Mouse (Mus musculus) limb, embryonic 11.5 days (tissue): ENCODE measurements around the gene Zbtb16. TPM values are rescaled to one million over a fixed set of nuclear protein-coding genes. Genes with fewer than 3 reads are reported as not detected.

Source experiments
- ATAC-seq: fragments of 200-750 bp; cut with Nextera tagmentation; 2 replicates; pipeline ENCODE4 v1.8.0; 2017; ENCODE audit warnings: low read depth; ENCODE audit not compliant: insufficient number of reproducible peaks, low FRiP score, low TSS enrichment
- DNase-seq: peaks from one replicate; pipeline ENCODE4 v3.0.0-alpha.2; 2015; ENCODE audit warnings: low spot score
- H3K27ac ChIP-seq: fragments of 300-500 bp; sonication (generic); replicated peaks from 2 replicates; pipeline ENCODE4 v1.5.1; 2014; ENCODE audit warnings: low read depth, mild to moderate bottlenecking, low read length
- H3K27me3 ChIP-seq: fragments of 300-500 bp; sonication (generic); 2 replicates; pipeline ENCODE4 v1.6.1; 2014; ENCODE audit warnings: mild to moderate bottlenecking, low read length, mixed read lengths; ENCODE audit not compliant: control insufficient read depth, insufficient read depth
- H3K36me3 ChIP-seq: fragments of 300-500 bp; sonication (generic); 2 replicates; pipeline ENCODE4 v1.6.1; 2014; ENCODE audit warnings: mild to moderate bottlenecking, low read length, moderate library complexity, mixed read lengths; ENCODE audit not compliant: control insufficient read depth, insufficient read depth
- H3K4me1 ChIP-seq: fragments of 300-500 bp; sonication (generic); 2 replicates; pipeline ENCODE4 v1.6.1; 2014; ENCODE audit warnings: low read length, mixed read lengths; ENCODE audit not compliant: control insufficient read depth, insufficient read depth
- H3K4me2 ChIP-seq: fragments of 300-500 bp; sonication (generic); 2 replicates; pipeline ENCODE4 v1.6.1; 2014; ENCODE audit warnings: low read depth, mild to moderate bottlenecking, moderate library complexity; ENCODE audit not compliant: severe bottlenecking
- H3K4me3 ChIP-seq: fragments of 300-500 bp; sonication (generic); 2 replicates; pipeline ENCODE4 v1.5.1; 2014; ENCODE audit warnings: low read depth, low read length
- H3K9ac ChIP-seq: fragments of 300-500 bp; sonication (generic); 2 replicates; pipeline ENCODE4 v1.6.1; 2014; ENCODE audit warnings: mild to moderate bottlenecking, low read length
- H3K9me3 ChIP-seq: fragments of 300-500 bp; sonication (generic); 2 replicates; pipeline ENCODE4 v1.6.1; 2016; ENCODE audit warnings: low read length; ENCODE audit not compliant: control insufficient read depth
- WGBS: fragments of 180-500 bp; shearing (Covaris S2); extraction: QIAGEN DNeasy Blood & Tissue Kit; methylation state at CpG from one replicate; pipeline ENCODE4 v1.1.7; 2014; 5-methylcytosine and 5-hydroxymethylcytosine counted together
- polyA plus RNA-seq: library from polyadenylated mRNA; unstranded; fragments of >200 nt; fragmentation: Nextera tagmentation; extraction: Ambion mirVana; gene quantifications from 2 replicates; pipeline ENCODE4 v1.2.1, GENCODE M21; 2014

Zbtb16 gene
- polyA plus RNA-seq, 1 experiment from 2014 or later = 5.9 TPM

DNA sequence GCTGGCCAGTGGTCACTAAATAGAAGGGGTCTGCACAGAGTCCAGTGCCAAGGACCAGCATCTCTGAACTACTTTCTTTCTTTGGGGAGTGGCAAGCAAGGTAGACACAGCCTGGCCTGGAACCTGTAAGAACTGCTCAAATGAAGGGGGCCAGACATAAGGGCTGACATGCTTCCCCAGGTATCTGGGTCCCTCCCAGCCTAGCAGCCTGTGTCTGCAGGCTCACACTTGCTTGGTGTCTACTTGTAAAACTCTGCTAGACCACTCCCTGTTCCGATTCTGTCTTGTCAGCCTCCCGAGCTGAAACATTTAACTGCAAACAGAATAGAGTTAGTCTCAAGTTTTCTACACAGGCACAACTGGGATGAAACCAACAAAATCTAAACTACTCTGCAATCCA lies 41.6 kb downstream of the Zbtb16 start:
- no peaks in the 10 kb centered on the region for H3K9me3 ChIP-seq
- H3K36me3 ChIP-seq = no peaks in the 10 kb centered on the region
- no peak overlapping the region for H3K27ac ChIP-seq
- H3K27me3 ChIP-seq = no peaks in the 10 kb centered on the region; the same call in none of the 2 replicates
- no peak overlapping the region for H3K4me3 ChIP-seq
- 43% methylated on average over 2 of the region's 2 CpGs for WGBS
- DNase-seq (no peak), ATAC-seq (no peak)
- no peak overlapping the region for H3K4me2 ChIP-seq
- no peak overlapping the region for H3K9ac ChIP-seq
- peaks cover 25% of the 10 kb centered on the region for H3K4me1 ChIP-seq

GRCm38 (mm10) chr9:48793638-48794188 lies 42.3 kb downstream of the Zbtb16 start:
- Histone ChIP-seq H3K9ac (no peak overlapping the region), H3K27ac (no peak overlapping the region), H3K4me1 (peaks cover 25% of the 10 kb centered on the region), H3K9me3 (no peaks in the 10 kb centered on the region), H3K27me3 (no peaks in the 10 kb centered on the region; the same call in none of the 2 replicates), H3K36me3 (no peaks in the 10 kb centered on the region), H3K4me3 (no peak overlapping the region), H3K4me2 (no peak overlapping the region)
- ATAC-seq (no peak), DNase-seq (no peak)
- WGBS = 55% methylated on average over 4 of the region's 4 CpGs

GRCm38 (mm10) chr9:48790575-48790974 lies 45.4 kb downstream of the Zbtb16 start:
- H3K4me3 ChIP-seq = no peak overlapping the region
- 69% methylated on average over 10 of the region's 10 CpGs for WGBS
- H3K9me3 ChIP-seq = no peaks in the 10 kb centered on the region
- DNase-seq (no peak), ATAC-seq (no peak)
- H3K27ac ChIP-seq = no peak overlapping the region
- H3K4me2 ChIP-seq = no peak overlapping the region
- no peaks in the 10 kb centered on the region for H3K36me3 ChIP-seq
- H3K27me3 ChIP-seq = no peaks in the 10 kb centered on the region; the same call in 1 of the 2 replicates
- no peak overlapping the region for H3K9ac ChIP-seq
- peaks cover 20% of the 10 kb centered on the region for H3K4me1 ChIP-seq

DNA sequence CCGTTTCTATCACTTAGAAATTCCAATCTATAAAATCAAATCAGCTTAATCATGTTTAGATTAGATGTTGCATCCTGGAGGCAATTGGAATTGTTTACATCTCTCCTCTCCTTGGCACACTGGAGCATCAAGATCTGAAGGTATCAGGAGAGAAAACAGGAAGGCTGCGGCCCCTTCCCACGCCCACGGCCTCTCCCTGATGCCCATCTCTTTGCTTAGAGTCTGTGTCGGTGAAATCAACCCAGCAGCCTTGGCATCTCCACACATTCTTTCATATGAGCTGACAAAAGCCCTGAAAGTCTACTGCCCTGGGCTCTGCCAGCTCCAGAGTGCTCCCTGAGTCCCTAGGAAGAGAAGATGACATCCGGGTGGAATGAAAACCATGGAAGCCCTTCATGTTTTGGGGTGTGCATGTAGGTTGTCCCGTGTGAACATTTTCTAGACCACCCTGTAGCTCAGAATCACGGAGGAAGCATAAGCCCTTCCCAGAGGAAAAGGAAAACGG lies 48.1 kb downstream of the Zbtb16 start:
- Histone ChIP-seq H3K4me2 (no peak overlapping the region), H3K4me3 (no peak overlapping the region), H3K27me3 (no peaks in the 10 kb centered on the region), H3K9me3 (no peaks in the 10 kb centered on the region), H3K4me1 (peaks cover 8% of the 10 kb centered on the region), H3K9ac (no peak overlapping the region), H3K36me3 (no peaks in the 10 kb centered on the region), H3K27ac (no peak overlapping the region)
- ATAC-seq (no peak), DNase-seq (no peak)
- 71% methylated on average over 9 of the region's 9 CpGs for WGBS

- Histone ChIP-seq H3K27ac (no peak overlapping the region), H3K9me3 (no peaks in the 10 kb centered on the region), H3K4me3 (no peak overlapping the region), H3K4me2 (no peak overlapping the region), H3K4me1 (peaks cover 8% of the 10 kb centered on the region), H3K36me3 (no peaks in the 10 kb centered on the region), H3K9ac (no peak overlapping the region), H3K27me3 (no peaks in the 10 kb centered on the region)
- no peak for DNase-seq
- WGBS = 29% methylated on average over 1 of the region's 1 CpGs
- ATAC-seq = no peak
Measured at GRCm38 (mm10) chr9:48787321-48787720, 48.7 kb downstream of the Zbtb16 start.

DNA sequence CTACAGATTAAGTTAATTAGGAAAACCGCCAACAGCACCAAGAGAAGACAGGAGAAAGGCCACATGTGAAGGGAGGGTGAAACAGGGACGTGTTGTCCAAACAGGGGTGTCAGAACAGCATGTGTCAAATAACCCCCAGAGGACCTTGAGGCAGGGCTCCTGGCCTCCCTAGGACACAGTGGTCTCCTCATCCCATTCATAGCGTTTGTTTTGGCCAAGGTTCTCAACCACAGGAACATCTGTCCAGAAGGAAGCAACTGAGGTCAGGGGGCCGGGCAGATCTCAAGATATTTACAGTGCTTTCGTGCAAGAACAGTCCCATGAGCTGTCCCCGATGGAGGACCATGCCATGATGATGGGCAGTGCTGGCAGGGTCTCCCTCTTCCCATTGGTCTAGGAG lies 49.2 kb downstream of the Zbtb16 start:
- Histone ChIP-seq H3K4me2 (no peak overlapping the region), H3K36me3 (no peaks in the 10 kb centered on the region), H3K4me3 (no peak overlapping the region), H3K9ac (no peak overlapping the region), H3K27me3 (no peaks in the 10 kb centered on the region), H3K4me1 (peaks cover 8% of the 10 kb centered on the region), H3K9me3 (no peaks in the 10 kb centered on the region), H3K27ac (no peak overlapping the region)
- ATAC-seq (no peak), DNase-seq (no peak)
- 34% methylated on average over 6 of the region's 6 CpGs for WGBS

DNA sequence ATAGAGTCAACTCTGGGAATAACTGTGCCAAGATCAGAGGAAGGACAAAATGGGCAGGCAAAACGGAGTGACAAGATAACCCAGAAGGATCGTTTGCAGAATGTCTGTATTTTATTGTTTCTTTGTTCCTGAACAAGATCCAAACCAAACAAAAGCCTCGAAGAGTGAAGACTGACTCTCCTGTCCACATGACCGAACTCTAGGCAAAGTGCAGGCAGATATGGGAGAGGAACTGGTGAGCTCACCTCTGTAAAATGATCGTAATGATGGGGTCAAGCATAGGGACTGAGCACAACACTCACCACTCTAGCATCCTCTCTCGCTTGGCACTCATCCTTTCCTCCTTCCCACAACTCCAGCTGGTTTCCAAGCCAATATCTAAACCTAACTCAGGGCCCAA lies 51.1 kb downstream of the Zbtb16 start:
- Histone ChIP-seq H3K4me3 (no peak overlapping the region), H3K9ac (no peak overlapping the region), H3K4me1 (peaks cover 5% of the 10 kb centered on the region; the same call in 1 of the 2 replicates), H3K36me3 (no peaks in the 10 kb centered on the region), H3K27me3 (no peaks in the 10 kb centered on the region), H3K9me3 (no peaks in the 10 kb centered on the region), H3K4me2 (no peak overlapping the region), H3K27ac (no peak overlapping the region)
- WGBS = 86% methylated on average over 6 of the region's 6 CpGs
- ATAC-seq (no peak), DNase-seq (no peak)

DNA sequence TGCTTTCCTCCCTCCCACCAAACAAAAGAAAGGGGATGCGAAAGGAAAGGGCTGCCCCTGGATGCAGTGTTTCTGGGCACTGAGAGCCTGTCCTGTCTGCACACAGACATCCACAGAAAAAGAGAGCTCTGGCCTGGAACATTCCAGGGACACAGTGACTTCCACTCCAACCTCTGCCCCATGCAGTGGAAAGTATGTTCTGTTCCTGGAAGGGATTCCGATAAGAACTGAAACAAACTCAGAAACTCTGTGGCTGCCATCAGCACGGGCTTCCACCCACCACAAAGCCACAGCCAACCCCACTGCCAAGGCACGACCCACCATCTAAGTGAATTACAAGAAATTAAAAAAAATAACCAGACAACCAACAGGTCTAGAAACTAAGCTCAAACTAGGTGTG lies 52.7 kb downstream of the Zbtb16 start:
- H3K36me3 ChIP-seq = no peaks in the 10 kb centered on the region
- H3K9ac ChIP-seq = no peak overlapping the region
- DNase-seq = no peak
- H3K27ac ChIP-seq = no peak overlapping the region
- H3K27me3 ChIP-seq = no peaks in the 10 kb centered on the region
- H3K4me2 ChIP-seq = no peak overlapping the region
- no peak for ATAC-seq
- no peaks in the 10 kb centered on the region for H3K9me3 ChIP-seq
- peaks cover 5% of the 10 kb centered on the region; the same call in 1 of the 2 replicates for H3K4me1 ChIP-seq
- WGBS = 60% methylated on average over 4 of the region's 4 CpGs
- H3K4me3 ChIP-seq = no peak overlapping the region
